Mouse (Mus musculus) myocyte (in vitro differentiated cells): Measurements from ENCODE around the gene Osbpl5. TPM values are rescaled to one million over a fixed set of nuclear protein-coding genes. Genes with fewer than 3 reads are reported as not detected.

Source experiments
- H3K27me3 ChIP-seq: one replicate; pipeline ENCODE4 v1.6.1; 2011; ENCODE audit not compliant: control insufficient read depth, insufficient read depth, insufficient read length
- H3K36me3 ChIP-seq: one replicate; pipeline ENCODE4 v1.6.1; 2011; ENCODE audit not compliant: control insufficient read depth, insufficient read depth
- H3K4me2 ChIP-seq: one replicate; pipeline ENCODE4 v1.6.1; 2011; ENCODE audit warnings: low read depth, control low read depth
- H3K4me3 ChIP-seq: one replicate; pipeline ENCODE4 v1.5.1; 2011; ENCODE audit warnings: mild to moderate bottlenecking, control low read depth, moderate library complexity
- H3K79me2 ChIP-seq: one replicate; pipeline ENCODE4 v1.6.1; 2011; ENCODE audit not compliant: control insufficient read depth, insufficient read depth
- H3ac ChIP-seq: one replicate; pipeline ENCODE4 v1.6.1; 2011; ENCODE audit not compliant: control insufficient read depth, insufficient read length
- CEBPB ChIP-seq: IDR thresholded peaks from 2 replicates; pipeline ENCODE4 v1.6.1; 2011; ENCODE audit warnings: mild to moderate bottlenecking, moderate library complexity; ENCODE audit not compliant: poor library complexity, insufficient read depth, severe bottlenecking
- E2F4 ChIP-seq: IDR thresholded peaks from one replicate; pipeline ENCODE4 v1.6.1; 2011; ENCODE audit warnings: mild to moderate bottlenecking, control low read depth, moderate library complexity; ENCODE audit not compliant: insufficient read depth
- MAX ChIP-seq: IDR thresholded peaks from one replicate; pipeline ENCODE4 v1.6.1; 2011; ENCODE audit warnings: low read depth, mild to moderate bottlenecking, control low read depth
- MYOD1 ChIP-seq, 3 experiments: IDR thresholded peaks; one replicate each; pipeline ENCODE4 v1.6.1; 2011; ENCODE audit warnings: control low read depth in 2 of 3, low read depth in 2 of 3, mild to moderate bottlenecking in 2 of 3, moderate library complexity in 1 of 3; ENCODE audit not compliant: insufficient read length in 2 of 3, control insufficient read depth in 1 of 3
- MYOG ChIP-seq, 3 experiments: IDR thresholded peaks; one replicate each; pipeline ENCODE4 v1.6.1; 2011; ENCODE audit warnings: control low read depth in 2 of 3, low read depth in 2 of 3, mild to moderate bottlenecking in 2 of 3; ENCODE audit not compliant: insufficient read length in 2 of 3, control insufficient read depth in 1 of 3, insufficient read depth in 1 of 3
- POLR2A ChIP-seq: IDR thresholded peaks from one replicate; pipeline ENCODE4 v1.6.1; 2011; ENCODE audit warnings: low read depth, mild to moderate bottlenecking, control low read depth, moderate library complexity; ENCODE audit not compliant: insufficient read length
- POLR2AphosphoS2 ChIP-seq: IDR thresholded peaks from one replicate; pipeline ENCODE4 v1.6.1; 2011; ENCODE audit warnings: low read depth, control low read depth; ENCODE audit not compliant: insufficient read length
- REST ChIP-seq: IDR thresholded peaks from one replicate; pipeline ENCODE4 v1.6.1; 2011; ENCODE audit warnings: mild to moderate bottlenecking, control low read depth, moderate library complexity; ENCODE audit not compliant: insufficient read depth, insufficient read length
- SRF ChIP-seq: IDR thresholded peaks from one replicate; pipeline ENCODE4 v1.6.1; 2011; ENCODE audit warnings: low read depth; ENCODE audit not compliant: control insufficient read depth, insufficient read length
- TCF12 ChIP-seq: IDR thresholded peaks from one replicate; pipeline ENCODE4 v1.6.1; 2011; ENCODE audit warnings: mild to moderate bottlenecking, control low read depth; ENCODE audit not compliant: poor library complexity, insufficient read depth, severe bottlenecking
- TCF3 ChIP-seq: IDR thresholded peaks from one replicate; pipeline ENCODE4 v1.6.1; 2011; ENCODE audit warnings: low read depth, control low read depth; ENCODE audit not compliant: insufficient read length
- USF1 ChIP-seq: IDR thresholded peaks from one replicate; pipeline ENCODE4 v1.6.1; 2011; ENCODE audit warnings: low read depth, mild to moderate bottlenecking, control low read depth, moderate library complexity
- polyA plus RNA-seq: library from polyadenylated mRNA; unstranded; fragments of >200 nt; fragmentation: generic; extraction: Trizol; gene quantifications from one replicate; pipeline ENCODE4 v1.2.1, GENCODE M21; 2012; ENCODE audit warnings: missing spikeins

The Osbpl5 gene
- polyA plus RNA-seq, 1 experiment = 49.6 TPM

GRCm38 (mm10) chr7:143783378-143783995, 26.7 kb upstream of the Osbpl5 start:
- peak overlapping the region; percentile 89 for H3K4me2 ChIP-seq
- H3K27me3 ChIP-seq = no peaks in the 10 kb centered on the region
- TF ChIP-seq CEBPB (no peak), POLR2A (no peak), E2F4 (no peak), MAX (no peak), MYOD1 (IDR thresholded peaks at IDR 0.05; ENCODE audit: control insufficient read depth in 1 of 3, insufficient read length in 2 of 3, low read depth in 2 of 3) (no peak), REST (no peak), SRF (no peak), TCF12 (no peak), POLR2AphosphoS2 (no peak), MYOG (IDR thresholded peaks at IDR 0.05; ENCODE audit: control insufficient read depth in 1 of 3, insufficient read depth in 1 of 3, insufficient read length in 2 of 3, low read depth in 2 of 3) (no peak), USF1 (no peak), TCF3 (no peak)
- no peaks in the 10 kb centered on the region for H3K79me2 ChIP-seq
- H3ac ChIP-seq = peak overlapping the region; percentile 7
- H3K4me3 ChIP-seq = peak overlapping the region; percentile 10
- H3K36me3 ChIP-seq = no peaks in the 10 kb centered on the region

- Histone ChIP-seq H3ac (no peak overlapping the region), H3K36me3 (no peaks in the 10 kb centered on the region), H3K4me2 (no peak overlapping the region), H3K4me3 (no peak overlapping the region), H3K27me3 (no peaks in the 10 kb centered on the region), H3K79me2 (no peaks in the 10 kb centered on the region)
- TF ChIP-seq MAX (no peak), TCF3 (no peak), CEBPB (no peak), TCF12 (no peak), REST (no peak), POLR2AphosphoS2 (no peak), SRF (no peak), MYOD1 (IDR thresholded peaks at IDR 0.05; ENCODE audit: control insufficient read depth in 1 of 3, insufficient read length in 2 of 3, low read depth in 2 of 3) (no peak), POLR2A (no peak), USF1 (no peak), E2F4 (no peak), MYOG (IDR thresholded peaks at IDR 0.05; ENCODE audit: control insufficient read depth in 1 of 3, insufficient read depth in 1 of 3, insufficient read length in 2 of 3, low read depth in 2 of 3) (no peak)
Observed at GRCm38 (mm10) chr7:143777375-143777774, 20.6 kb upstream of the Osbpl5 start.

GRCm38 (mm10) chr7:143776137-143776536, 19.4 kb upstream of the Osbpl5 start:
- H3K4me3 ChIP-seq = no peak overlapping the region
- H3ac ChIP-seq = no peak overlapping the region
- H3K79me2 ChIP-seq = no peaks in the 10 kb centered on the region
- H3K27me3 ChIP-seq = no peaks in the 10 kb centered on the region
- TF ChIP-seq SRF = no peak
- TF ChIP-seq MYOD1 (IDR thresholded peaks at IDR 0.05; ENCODE audit: control insufficient read depth in 1 of 3, insufficient read length in 2 of 3, low read depth in 2 of 3) = no peak
- no peak for TF ChIP-seq MAX
- no peak for TF ChIP-seq POLR2AphosphoS2
- no peak for TF ChIP-seq REST
- no peak for TF ChIP-seq TCF12
- no peak for TF ChIP-seq POLR2A
- TF ChIP-seq CEBPB = no peak
- TF ChIP-seq USF1 = no peak
- TF ChIP-seq MYOG (IDR thresholded peaks at IDR 0.05; ENCODE audit: control insufficient read depth in 1 of 3, insufficient read depth in 1 of 3, insufficient read length in 2 of 3, low read depth in 2 of 3) = no peak
- no peak for TF ChIP-seq E2F4
- TF ChIP-seq TCF3 = no peak
- H3K4me2 ChIP-seq = no peak overlapping the region
- no peaks in the 10 kb centered on the region for H3K36me3 ChIP-seq

GRCm38 (mm10) chr7:143769461-143769860, 12.7 kb upstream of the Osbpl5 start:
- no peaks in the 10 kb centered on the region for H3K36me3 ChIP-seq
- TF ChIP-seq USF1 (no peak), POLR2AphosphoS2 (no peak), MYOD1 (IDR thresholded peaks at IDR 0.05; ENCODE audit: control insufficient read depth in 1 of 3, insufficient read length in 2 of 3, low read depth in 2 of 3) (no peak), REST (no peak), TCF3 (no peak), MYOG (IDR thresholded peaks at IDR 0.05; ENCODE audit: control insufficient read depth in 1 of 3, insufficient read depth in 1 of 3, insufficient read length in 2 of 3, low read depth in 2 of 3) (no peak), SRF (no peak), POLR2A (no peak), E2F4 (no peak), MAX (no peak), CEBPB (no peak)
- no peak overlapping the region for H3K4me2 ChIP-seq
- H3ac ChIP-seq = no peak overlapping the region
- peaks cover 8% of the 10 kb centered on the region for H3K27me3 ChIP-seq
- H3K79me2 ChIP-seq = no peaks in the 10 kb centered on the region
- H3K4me3 ChIP-seq = no peak overlapping the region
